Mouse (Mus musculus): ENCODE data around the gene Prox2. TPM values are rescaled to one million over a fixed set of nuclear protein-coding genes. Genes with fewer than 3 reads are reported as not detected.
A peak's percentile ranks its signal among the peaks of the same experiment; 100 is the strongest.
"Not testable (repeated sequence)": the region's sequence is repeated elsewhere in the genome, so short reads cannot be mapped to it uniquely, and the experiment has no call there.

The Prox2 gene
- polyA plus RNA-seq, 1 experiment from 2014 or later: 2.2 TPM

DNA sequence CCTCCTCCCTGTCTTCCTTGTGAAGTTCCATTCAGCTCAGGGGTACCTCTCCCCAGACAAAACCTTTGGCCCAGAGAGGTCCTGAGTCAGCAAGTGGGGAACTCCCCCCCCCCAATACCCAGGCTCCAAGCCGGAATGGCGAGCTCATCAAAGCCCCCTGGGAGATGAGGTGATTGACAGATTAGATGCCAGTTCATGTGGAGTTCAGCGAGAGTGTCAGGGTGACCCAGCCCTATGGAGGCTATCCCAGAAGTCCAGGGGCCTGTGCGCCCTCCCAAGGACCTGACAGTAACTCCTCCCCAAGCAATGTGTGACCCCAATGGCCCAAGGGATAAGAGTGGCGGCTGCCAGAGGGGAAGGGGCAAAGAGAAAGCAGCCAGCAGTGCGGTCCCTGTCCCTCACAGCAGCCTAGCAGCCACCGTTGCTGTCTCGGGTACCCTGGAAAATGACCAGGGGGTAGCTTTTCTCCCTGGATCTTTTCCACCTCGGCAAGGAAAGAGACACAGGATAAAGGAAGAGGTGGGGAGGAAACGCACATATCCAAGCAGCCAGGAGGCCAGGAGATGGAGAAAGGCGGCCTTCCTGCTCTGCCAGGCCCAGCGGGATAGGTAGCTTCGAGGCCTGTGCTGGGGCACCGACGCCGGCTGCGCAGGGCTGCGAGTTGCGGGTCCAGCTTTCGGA lies 39.9 kb upstream of the Prox2 start:
- ATAC-seq (replicated peaks; ENCODE audit: low FRiP score, low TSS enrichment, low read depth) (no peak), DNase-seq (ENCODE audit: low spot score) (no peak)
- H3K9ac ChIP-seq (ENCODE audit: low read length): no peak overlapping the region
- WGBS: 14% methylated on average over 20 of the region's 20 CpGs
- no peaks in the 10 kb centered on the region for H3K36me3 ChIP-seq (ENCODE audit: control insufficient read depth, insufficient read depth, low read length)
- 0 out of 2 replicates have a peak, but pooled peaks cover 14% of the 10 kb centered on the region for H3K4me1 ChIP-seq (replicated peaks; ENCODE audit: control insufficient read depth, insufficient read depth, low read length)
- H3K27me3 ChIP-seq (replicated peaks; ENCODE audit: control insufficient read depth, insufficient read depth, low read length): peaks cover 17% of the 10 kb centered on the region; the same call in 1 of the 2 replicates
- H3K27ac ChIP-seq (ENCODE audit: low read depth): no peak overlapping the region
- peak overlapping the region; percentile 39 for H3K4me2 ChIP-seq (ENCODE audit: low read length)
- peak overlapping the region; percentile 12 for H3K4me3 ChIP-seq (ENCODE audit: low read depth, low read length)
- no peaks in the 10 kb centered on the region for H3K9me3 ChIP-seq (ENCODE audit: control insufficient read depth, low read length)

DNA sequence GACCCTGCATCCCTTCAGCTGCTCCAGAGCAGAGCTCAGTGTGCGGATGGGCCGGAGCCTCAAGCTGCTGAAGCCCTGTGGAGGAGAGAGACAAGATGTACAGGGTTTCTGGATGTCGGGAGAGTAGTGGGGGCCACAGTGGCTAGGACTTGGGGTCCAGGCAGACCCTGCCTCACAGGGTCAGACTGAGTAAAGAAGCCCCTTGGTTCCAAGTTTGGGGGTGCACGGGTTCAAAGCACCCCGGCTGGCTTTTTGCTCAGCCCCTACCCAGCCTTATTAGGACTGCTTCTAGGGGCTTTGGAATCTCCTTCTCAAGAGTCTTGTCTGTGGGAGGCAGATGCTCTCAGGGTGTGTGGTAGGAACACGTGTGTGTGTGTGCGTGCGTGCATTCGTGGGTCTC lies 36.3 kb upstream of the Prox2 start:
- no peak overlapping the region for H3K9ac ChIP-seq (ENCODE audit: low read length)
- H3K4me3 ChIP-seq (ENCODE audit: low read depth, low read length): no peak overlapping the region
- DNase-seq (ENCODE audit: low spot score) (no peak), ATAC-seq (replicated peaks; ENCODE audit: low FRiP score, low TSS enrichment, low read depth) (no peak)
- 0 out of 2 replicates have a peak, but pooled peaks cover 12% of the 10 kb centered on the region for H3K4me1 ChIP-seq (replicated peaks; ENCODE audit: control insufficient read depth, insufficient read depth, low read length)
- no peaks in the 10 kb centered on the region for H3K9me3 ChIP-seq (ENCODE audit: control insufficient read depth, low read length)
- H3K27ac ChIP-seq (ENCODE audit: low read depth): no peak overlapping the region
- no peak overlapping the region for H3K4me2 ChIP-seq (ENCODE audit: low read length)
- no peaks in the 10 kb centered on the region for H3K36me3 ChIP-seq (ENCODE audit: control insufficient read depth, insufficient read depth, low read length)
- WGBS: 79% methylated on average over 9 of the region's 9 CpGs
- peaks cover 17% of the 10 kb centered on the region; the same call in 1 of the 2 replicates for H3K27me3 ChIP-seq (replicated peaks; ENCODE audit: control insufficient read depth, insufficient read depth, low read length)

DNA sequence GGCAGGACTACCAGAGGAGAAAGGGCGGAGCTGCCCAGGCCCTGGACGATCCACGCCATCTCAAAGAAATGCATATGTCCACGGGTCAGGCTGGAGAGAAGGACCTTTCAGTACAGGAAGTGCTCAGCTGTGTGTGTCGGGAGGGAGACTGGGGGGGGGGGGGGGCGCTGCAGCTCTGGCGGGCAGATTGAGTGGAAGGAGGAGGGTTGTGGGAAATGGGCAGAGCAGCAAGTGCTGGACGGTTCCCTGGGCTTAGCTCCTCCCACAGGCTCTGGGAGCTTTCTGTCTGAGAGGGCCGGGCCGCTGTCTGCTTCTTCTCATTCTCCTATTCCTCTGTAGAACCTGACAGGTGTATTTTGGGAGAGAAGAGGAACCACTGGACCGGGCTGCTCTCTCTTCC lies 35.8 kb upstream of the Prox2 start:
- Histone ChIP-seq H3K4me1 (replicated peaks; ENCODE audit: control insufficient read depth, insufficient read depth, low read length) (0 out of 2 replicates have a peak, but pooled peaks cover 12% of the 10 kb centered on the region), H3K4me3 (ENCODE audit: low read depth, low read length) (no peak overlapping the region), H3K4me2 (ENCODE audit: low read length) (no peak overlapping the region), H3K27ac (ENCODE audit: low read depth) (no peak overlapping the region), H3K27me3 (replicated peaks; ENCODE audit: control insufficient read depth, insufficient read depth, low read length) (peaks cover 14% of the 10 kb centered on the region; the same call in 1 of the 2 replicates), H3K9me3 (ENCODE audit: control insufficient read depth, low read length) (no peaks in the 10 kb centered on the region), H3K36me3 (ENCODE audit: control insufficient read depth, insufficient read depth, low read length) (no peaks in the 10 kb centered on the region), H3K9ac (ENCODE audit: low read length) (no peak overlapping the region)
- ATAC-seq (replicated peaks; ENCODE audit: low FRiP score, low TSS enrichment, low read depth) (no peak; the same call in 1 of the 2 replicates), DNase-seq (ENCODE audit: low spot score) (no peak)
- WGBS: 19% methylated on average over 11 of the region's 11 CpGs

DNA sequence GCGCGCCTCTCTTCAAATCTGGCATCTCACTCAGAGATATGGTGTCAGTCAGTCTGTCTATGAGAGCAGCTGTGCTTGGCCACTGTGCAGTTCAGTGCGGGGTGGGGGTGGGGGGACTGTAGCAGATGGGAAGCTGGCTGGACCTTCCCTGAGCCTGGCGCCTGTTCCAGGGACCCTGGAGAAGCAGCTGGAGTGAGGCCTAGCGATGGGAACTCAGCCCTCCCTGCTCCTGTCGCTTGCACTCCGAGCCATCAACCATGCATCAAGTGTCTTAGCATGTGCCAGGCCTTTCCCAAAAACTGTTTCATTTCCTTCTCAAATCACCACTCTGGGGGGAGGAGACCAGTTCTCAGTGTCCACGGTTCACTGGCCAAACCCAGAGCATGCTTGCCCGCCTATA lies 35.1 kb upstream of the Prox2 start:
- H3K4me2 ChIP-seq (ENCODE audit: low read length): no peak overlapping the region
- no peak for DNase-seq (ENCODE audit: low spot score)
- H3K4me3 ChIP-seq (ENCODE audit: low read depth, low read length): no peak overlapping the region
- H3K27ac ChIP-seq (ENCODE audit: low read depth): peak overlapping the region; percentile 33; the same call in 1 of the 2 replicates
- no peaks in the 10 kb centered on the region for H3K9me3 ChIP-seq (ENCODE audit: control insufficient read depth, low read length)
- no peak for ATAC-seq (replicated peaks; ENCODE audit: low FRiP score, low TSS enrichment, low read depth)
- no peaks in the 10 kb centered on the region for H3K36me3 ChIP-seq (ENCODE audit: control insufficient read depth, insufficient read depth, low read length)
- 0 out of 2 replicates have a peak, but pooled peaks cover 9% of the 10 kb centered on the region for H3K27me3 ChIP-seq (replicated peaks; ENCODE audit: control insufficient read depth, insufficient read depth, low read length)
- H3K9ac ChIP-seq (ENCODE audit: low read length): no peak overlapping the region
- 0 out of 2 replicates have a peak, but pooled peaks cover 12% of the 10 kb centered on the region for H3K4me1 ChIP-seq (replicated peaks; ENCODE audit: control insufficient read depth, insufficient read depth, low read length)
- 59% methylated on average over 9 of the region's 9 CpGs for WGBS

DNA sequence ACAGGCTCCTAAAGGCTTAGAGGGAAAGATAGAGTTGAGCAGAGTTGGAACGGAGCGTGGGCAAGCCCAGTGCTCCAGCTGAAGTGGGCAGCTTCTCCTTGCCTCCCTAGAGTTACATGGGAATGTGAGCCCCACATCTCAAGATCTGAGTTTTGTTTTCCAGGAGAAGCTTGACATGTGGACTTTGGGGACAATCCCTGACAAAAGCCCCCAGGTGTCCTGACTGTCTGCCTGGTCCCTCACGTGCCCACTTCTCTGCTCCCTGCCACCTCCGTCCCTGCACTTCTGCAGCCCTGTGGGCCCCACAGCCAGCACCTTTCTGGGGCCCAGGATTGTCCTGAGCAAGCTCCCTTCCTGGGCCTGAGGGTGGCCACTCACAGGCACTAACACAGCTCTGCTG lies 34.3 kb upstream of the Prox2 start:
- 96% methylated on average over 4 of the region's 4 CpGs for WGBS

DNA sequence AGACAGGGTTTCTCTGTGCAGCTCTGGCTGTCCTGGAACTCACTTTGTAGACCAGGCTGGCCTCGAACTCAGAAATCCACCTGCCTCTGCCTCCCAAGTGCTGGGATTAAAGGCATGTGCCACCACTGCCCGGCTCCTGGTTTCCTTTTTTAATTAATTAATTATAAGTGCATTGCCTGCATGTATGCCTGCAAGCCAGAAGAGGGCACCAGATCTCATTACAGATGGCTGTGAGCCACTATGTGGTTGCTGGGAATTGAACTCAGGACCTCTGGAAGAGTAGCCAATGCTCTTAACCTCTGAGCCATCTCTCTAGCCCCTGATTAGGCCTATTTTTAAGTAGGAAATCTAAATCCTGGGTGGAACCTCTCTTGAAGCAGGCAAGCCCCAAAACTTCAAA lies 33.7 kb upstream of the Prox2 start:
- not testable (repeated sequence) for H3K9ac ChIP-seq (ENCODE audit: low read length); ATAC-seq (replicated peaks; ENCODE audit: low FRiP score, low TSS enrichment, low read depth); H3K4me2 ChIP-seq (ENCODE audit: low read length); DNase-seq (ENCODE audit: low spot score); H3K27ac ChIP-seq (ENCODE audit: low read depth); H3K36me3 ChIP-seq (ENCODE audit: control insufficient read depth, insufficient read depth, low read length); H3K27me3 ChIP-seq (replicated peaks; ENCODE audit: control insufficient read depth, insufficient read depth, low read length); H3K9me3 ChIP-seq (ENCODE audit: control insufficient read depth, low read length); H3K4me3 ChIP-seq (ENCODE audit: low read depth, low read length)
- WGBS: 68% methylated on average over 2 of the region's 2 CpGs
- H3K4me1 ChIP-seq (replicated peaks; ENCODE audit: control insufficient read depth, insufficient read depth, low read length): 0 out of 2 replicates have a peak, but pooled peaks cover 12% of the 10 kb centered on the region

More for the DNA sequence above, 34.3 kb upstream of the Prox2 start:
- Histone ChIP-seq H3K9me3 (ENCODE audit: control insufficient read depth, low read length) (no peaks in the 10 kb centered on the region), H3K27ac (ENCODE audit: low read depth) (no peak overlapping the region), H3K27me3 (replicated peaks; ENCODE audit: control insufficient read depth, insufficient read depth, low read length) (0 out of 2 replicates have a peak, but pooled peaks cover 2% of the 10 kb centered on the region), H3K9ac (ENCODE audit: low read length) (no peak overlapping the region), H3K4me2 (ENCODE audit: low read length) (no peak overlapping the region), H3K4me3 (ENCODE audit: low read depth, low read length) (no peak overlapping the region), H3K4me1 (replicated peaks; ENCODE audit: control insufficient read depth, insufficient read depth, low read length) (0 out of 2 replicates have a peak, but pooled peaks cover 12% of the 10 kb centered on the region), H3K36me3 (ENCODE audit: control insufficient read depth, insufficient read depth, low read length) (no peaks in the 10 kb centered on the region)
- ATAC-seq (replicated peaks; ENCODE audit: low FRiP score, low TSS enrichment, low read depth) (no peak), DNase-seq (ENCODE audit: low spot score) (no peak)

DNA sequence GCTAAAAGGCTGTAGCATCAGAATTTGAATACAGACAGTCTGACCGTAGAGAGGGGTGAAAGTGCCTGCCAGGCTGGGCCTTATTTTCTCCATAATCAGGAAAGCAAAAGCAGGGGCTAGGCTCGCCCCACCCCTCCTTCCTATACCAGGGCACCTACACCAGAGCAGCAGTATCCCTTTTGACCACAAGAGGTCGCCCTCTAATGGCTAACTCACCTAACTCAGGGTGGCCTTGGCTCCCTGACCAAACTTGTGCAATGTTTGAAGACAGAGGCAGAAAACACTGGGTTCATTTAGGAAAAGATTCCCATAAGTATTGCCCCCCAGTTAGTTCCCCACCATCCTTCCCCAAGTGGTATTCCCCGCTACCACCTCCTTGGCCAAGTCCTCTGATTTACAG lies 32.2 kb upstream of the Prox2 start:
- no peaks in the 10 kb centered on the region for H3K9me3 ChIP-seq (ENCODE audit: control insufficient read depth, low read length)
- no peak overlapping the region for H3K27ac ChIP-seq (ENCODE audit: low read depth)
- H3K9ac ChIP-seq (ENCODE audit: low read length): no peak overlapping the region
- ATAC-seq (replicated peaks; ENCODE audit: low FRiP score, low TSS enrichment, low read depth): peak; percentile 71; the same call in 1 of the 2 replicates
- no peak overlapping the region for H3K4me3 ChIP-seq (ENCODE audit: low read depth, low read length)
- H3K27me3 ChIP-seq (replicated peaks; ENCODE audit: control insufficient read depth, insufficient read depth, low read length): no peaks in the 10 kb centered on the region
- H3K4me1 ChIP-seq (replicated peaks; ENCODE audit: control insufficient read depth, insufficient read depth, low read length): 0 out of 2 replicates have a peak, but pooled peaks cover 12% of the 10 kb centered on the region
- H3K36me3 ChIP-seq (ENCODE audit: control insufficient read depth, insufficient read depth, low read length): no peaks in the 10 kb centered on the region
- no peak overlapping the region for H3K4me2 ChIP-seq (ENCODE audit: low read length)
- WGBS: 13% methylated on average over 4 of the region's 4 CpGs
- peak; percentile 97 for DNase-seq (ENCODE audit: low spot score)

DNA sequence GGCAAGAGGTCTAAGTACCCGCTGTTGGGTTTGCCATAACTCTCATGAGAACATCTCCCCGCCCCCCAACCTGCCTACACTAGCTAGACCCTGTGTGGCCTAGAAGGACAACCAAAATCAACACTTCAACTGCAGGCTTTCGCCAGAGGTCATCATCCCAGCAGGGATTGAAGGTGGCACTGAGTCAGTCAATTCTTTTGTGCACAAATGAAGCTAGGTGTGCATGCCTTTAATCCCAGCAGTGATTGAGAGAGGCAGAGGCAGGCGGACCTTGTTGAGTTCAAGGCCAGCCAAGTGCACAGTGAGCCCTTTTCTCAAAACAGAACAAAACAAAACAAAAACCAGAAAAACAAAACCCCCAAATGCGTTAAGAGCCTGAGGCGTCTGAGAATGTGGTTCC lies 30.5 kb upstream of the Prox2 start:
- Histone ChIP-seq H3K36me3 (ENCODE audit: control insufficient read depth, insufficient read depth, low read length) (no peaks in the 10 kb centered on the region), H3K27ac (ENCODE audit: low read depth) (no peak overlapping the region), H3K4me1 (replicated peaks; ENCODE audit: control insufficient read depth, insufficient read depth, low read length) (0 out of 2 replicates have a peak, but pooled peaks cover 3% of the 10 kb centered on the region), H3K9ac (ENCODE audit: low read length) (no peak overlapping the region), H3K4me3 (ENCODE audit: low read depth, low read length) (no peak overlapping the region), H3K4me2 (ENCODE audit: low read length) (no peak overlapping the region), H3K9me3 (ENCODE audit: control insufficient read depth, low read length) (no peaks in the 10 kb centered on the region), H3K27me3 (replicated peaks; ENCODE audit: control insufficient read depth, insufficient read depth, low read length) (no peaks in the 10 kb centered on the region)
- DNase-seq (ENCODE audit: low spot score) (no peak), ATAC-seq (replicated peaks; ENCODE audit: low FRiP score, low TSS enrichment, low read depth) (no peak)
- WGBS: 83% methylated on average over 6 of the region's 6 CpGs
